Mouse (Mus musculus): ENCODE data around the gene Git1.
"Not testable (repeated sequence)": the region's sequence is repeated elsewhere in the genome, so short reads cannot be mapped to it uniquely, and the experiment has no call there.

Gene Git1

DNA sequence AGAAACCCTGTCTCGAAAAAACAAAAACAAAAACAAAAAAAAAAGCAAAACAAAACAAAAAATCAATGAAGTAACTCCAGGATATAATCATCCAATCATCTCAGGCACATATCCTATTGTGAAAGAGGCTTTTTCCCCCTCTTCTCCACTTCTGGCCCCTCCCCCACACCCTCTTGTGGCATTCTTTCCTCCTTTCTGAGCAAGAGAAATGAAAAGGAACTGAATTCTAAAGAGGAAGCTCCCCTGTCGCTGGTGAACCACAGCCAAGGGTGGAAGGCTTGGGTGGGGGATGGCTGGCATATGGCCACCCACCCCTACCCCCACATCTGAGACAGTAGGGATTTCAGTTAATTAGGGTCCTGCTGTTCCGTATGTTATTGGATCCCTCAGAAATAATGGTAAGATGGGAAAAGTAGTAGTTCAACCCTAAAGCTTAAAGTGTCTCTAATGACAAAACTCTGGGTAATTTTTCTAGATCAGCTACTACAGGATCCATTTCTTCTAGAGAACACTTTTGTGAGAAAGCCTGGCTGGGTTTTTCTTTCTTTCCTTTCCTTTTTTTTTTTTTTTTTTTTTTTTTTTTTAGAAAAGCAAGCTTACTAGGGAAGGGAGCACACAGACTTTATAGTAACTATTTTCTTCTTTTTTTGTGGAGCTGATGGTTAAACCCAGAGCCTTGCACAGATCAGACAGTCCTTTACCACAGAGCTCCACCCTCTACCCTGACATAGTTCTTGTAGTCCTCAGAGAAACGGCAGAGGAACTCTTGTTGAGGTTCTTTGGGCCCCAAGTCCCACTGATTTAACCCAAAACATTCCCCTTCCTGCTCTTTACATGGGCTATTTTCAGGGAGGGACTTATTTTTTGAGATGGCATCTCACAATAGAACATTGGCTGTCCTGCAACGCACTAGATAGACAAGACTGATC lies 27.5 kb downstream of the Git1 start:
- peak in 1 of 2 experiments; percentile 52 for DNase-seq

GRCm38 (mm10) chr11:77525804-77526486 lies 32.6 kb downstream of the Git1 start:
- DNase-seq, result no peak

DNA sequence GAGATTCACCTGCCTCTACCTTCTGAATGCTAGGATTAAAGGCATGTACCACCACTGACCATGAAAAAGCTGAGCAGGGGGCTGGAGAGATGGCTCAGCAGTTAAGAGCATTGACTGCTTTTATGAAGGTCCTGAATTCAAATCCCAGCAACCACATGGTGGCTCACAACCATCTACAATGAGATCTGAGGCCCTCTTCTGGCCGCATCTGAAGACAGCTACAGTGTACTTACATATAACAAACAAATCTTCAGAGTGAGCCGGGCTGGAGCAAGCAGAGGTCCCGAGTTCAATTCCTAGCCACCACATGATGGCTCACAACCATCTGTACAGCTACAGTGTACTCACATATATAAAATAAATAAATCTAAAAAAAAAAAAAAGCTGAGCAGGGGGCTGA lies 35.1 kb downstream of the Git1 start:
- DNase-seq, result not testable (repeated sequence)

DNA sequence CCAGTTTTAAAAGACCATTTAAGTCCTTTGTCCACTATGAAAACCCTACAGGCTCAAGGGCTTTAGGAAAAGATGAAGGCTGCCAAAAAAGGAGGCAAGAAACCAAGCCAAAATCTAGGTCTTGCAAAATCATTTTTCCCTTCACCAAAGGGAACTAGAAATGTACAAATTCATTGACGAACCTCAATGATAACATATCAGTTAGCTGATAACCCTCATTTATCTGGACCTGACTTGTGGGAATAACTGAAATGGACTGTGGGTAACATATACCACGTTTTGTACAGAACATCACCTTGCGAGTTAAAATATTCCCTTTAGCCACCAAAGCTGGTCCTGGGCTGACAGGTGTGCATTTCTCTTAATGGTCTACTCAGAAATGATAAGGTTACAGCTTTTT lies 36.3 kb downstream of the Git1 start:
- no peak for DNase-seq

DNA sequence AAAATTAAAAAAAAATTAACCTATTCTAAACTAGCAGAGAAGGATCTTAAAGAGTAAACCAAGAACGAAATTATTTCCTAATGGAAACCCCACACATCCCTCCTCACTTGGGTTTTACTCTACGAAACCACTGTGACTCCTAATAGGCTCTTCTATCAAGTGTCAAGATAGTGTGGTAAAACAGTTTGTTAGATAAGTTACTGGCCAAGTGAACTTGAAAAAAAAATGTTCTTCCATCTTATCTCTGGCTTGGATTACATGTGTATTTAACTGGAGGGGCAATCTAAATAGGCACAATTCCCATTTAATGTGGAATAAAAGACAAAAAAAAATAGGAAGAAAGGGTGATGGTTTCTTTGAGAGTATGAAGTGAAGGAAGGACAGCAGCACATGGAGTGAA lies 37.5 kb downstream of the Git1 start:
- no peak for DNase-seq

- DNase-seq, result no peak
Observed at GRCm38 (mm10) chr11:77532202-77532846, 39.0 kb downstream of the Git1 start.

- DNase-seq, result no peak
Observed at GRCm38 (mm10) chr11:77545261-77545660, 51.9 kb downstream of the Git1 start.

Measured in kidney, postnatal 4 days (tissue).